Mouse (Mus musculus): ENCODE data around the gene Clec3a.

DNA sequence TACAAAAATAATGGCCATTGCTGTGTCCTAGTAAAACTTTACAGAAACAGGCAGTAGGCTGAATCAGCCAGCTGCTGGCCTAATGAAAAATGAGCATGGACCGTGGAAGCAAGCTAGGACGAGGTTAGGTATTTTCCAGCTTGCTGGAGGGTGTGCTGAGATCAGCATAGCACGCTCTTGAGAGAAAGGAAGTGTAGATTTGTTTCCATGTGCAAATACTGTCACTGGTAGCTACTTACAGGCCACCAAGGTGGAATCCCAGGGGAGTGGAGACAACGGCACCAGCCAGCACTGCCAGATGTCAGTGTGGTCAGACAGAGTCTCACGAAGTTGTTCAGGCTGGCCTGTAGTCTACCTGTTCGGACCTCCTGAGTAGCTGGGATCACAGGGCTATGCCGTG is 29.0 kb downstream of the Clec3a start:
- no peak for TF ChIP-seq CTCF (IDR thresholded peaks at IDR 0.05; ENCODE audit: control insufficient read depth, insufficient read depth, insufficient read length)
- TF ChIP-seq MAX (IDR thresholded peaks at IDR 0.05) = no peak
- no peak for TF ChIP-seq CEBPB (IDR thresholded peaks at IDR 0.05; ENCODE audit: low read depth)
- TF ChIP-seq MYOG (IDR thresholded peaks at IDR 0.05; ENCODE audit: control insufficient read depth, extremely low read depth, insufficient read length) = no peak
- TF ChIP-seq USF1 (IDR thresholded peaks at IDR 0.05; ENCODE audit: low read depth) = no peak
